Mouse (Mus musculus): ENCODE measurements at regions not wholly inside any gene's neighbourhood (a gene's known extent, or its start where the extent isn't known, plus 50 kb on each side); places are given as distances from the start of the nearest gene placed in this dataset.
"Not testable (repeated sequence)": the region's sequence is repeated elsewhere in the genome, so short reads cannot be mapped to it uniquely, and the experiment has no call there.

DNA sequence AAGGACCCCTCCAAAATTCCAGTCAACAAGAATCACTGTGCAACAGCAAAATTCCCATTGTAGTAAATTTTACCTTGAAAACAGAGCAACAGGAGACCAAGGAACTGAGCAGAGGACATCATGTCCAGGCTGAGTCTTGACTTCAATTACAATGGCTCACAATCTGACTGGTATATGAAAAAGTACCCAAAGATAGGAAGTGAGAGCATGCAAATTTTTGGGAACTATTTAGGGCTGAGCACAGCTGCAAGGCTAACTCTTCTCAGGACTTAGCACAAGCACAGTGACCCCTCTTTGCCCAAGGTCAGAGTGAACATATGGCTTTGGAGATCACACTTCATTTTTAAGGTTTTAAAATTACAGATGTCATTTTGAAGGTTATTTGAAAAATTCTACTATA, 1096.7 kb upstream of the Tacstd2 start:
- in situ Hi-C loops (cut with MboI, MseI), result not testable (repeated sequence)

DNA sequence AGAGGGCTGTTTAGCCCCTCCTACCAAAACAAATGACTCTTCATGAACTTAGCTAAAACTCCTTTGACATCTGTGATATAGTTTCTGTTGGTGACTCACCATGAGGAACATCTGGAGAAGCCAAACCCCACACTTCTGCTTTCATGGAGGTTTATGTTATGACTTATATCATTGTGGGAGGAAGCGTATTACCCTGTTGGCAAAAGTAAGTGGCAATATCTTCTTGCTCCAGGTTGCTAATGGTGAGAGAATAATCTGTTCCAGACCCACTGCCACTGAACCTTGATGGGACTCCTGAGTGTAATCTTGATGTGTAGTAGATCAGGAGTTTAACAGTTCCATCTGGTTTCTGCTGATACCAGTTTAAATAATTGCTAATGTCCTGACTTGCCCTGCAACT, 1096.2 kb upstream of the Tacstd2 start:
- in situ Hi-C loops (cut with MboI, MseI), result no loop called here

DNA sequence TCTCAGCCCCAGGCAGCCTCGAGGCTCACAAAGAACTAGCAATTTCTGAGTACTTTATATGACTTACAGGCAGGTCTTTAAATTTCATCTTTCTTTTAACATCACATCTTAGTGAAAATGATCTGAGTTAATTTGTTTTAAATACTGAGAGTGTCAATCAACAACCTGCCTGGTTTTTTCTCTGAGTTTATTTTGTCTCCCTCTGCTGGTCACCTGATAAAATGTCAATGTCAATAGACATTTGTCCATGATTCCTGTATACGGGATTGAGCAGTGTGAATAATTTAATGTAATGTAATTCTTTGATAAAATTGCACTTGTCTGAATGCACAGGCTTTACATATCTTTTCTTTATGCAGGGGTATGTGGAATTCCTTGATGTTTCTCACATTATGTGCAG, 1070.4 kb upstream of the Tacstd2 start:
- in situ Hi-C loops (cut with MboI, MseI), result no loop called here
